Mouse (Mus musculus): Measurements from ENCODE around the gene Rapgef2.

GRCm38 (mm10) chr3:79158254-79158653 lies 128.1 kb downstream of the Rapgef2 start:
- no peak for TF ChIP-seq POLR2A (IDR thresholded peaks at IDR 0.05; ENCODE audit: control insufficient read depth, extremely low read depth, insufficient read depth, low read length, poor library complexity)
- TF ChIP-seq CTCF (IDR thresholded peaks at IDR 0.05; ENCODE audit: borderline replicate concordance, control insufficient read depth, extremely low read depth, insufficient read depth, low read length, poor library complexity) = no peak

Measured in thymus, adult 2 months (tissue).